Comparison of ENCODE assay signal across 32 mouse cellular contexts in the genomic region with DNA sequence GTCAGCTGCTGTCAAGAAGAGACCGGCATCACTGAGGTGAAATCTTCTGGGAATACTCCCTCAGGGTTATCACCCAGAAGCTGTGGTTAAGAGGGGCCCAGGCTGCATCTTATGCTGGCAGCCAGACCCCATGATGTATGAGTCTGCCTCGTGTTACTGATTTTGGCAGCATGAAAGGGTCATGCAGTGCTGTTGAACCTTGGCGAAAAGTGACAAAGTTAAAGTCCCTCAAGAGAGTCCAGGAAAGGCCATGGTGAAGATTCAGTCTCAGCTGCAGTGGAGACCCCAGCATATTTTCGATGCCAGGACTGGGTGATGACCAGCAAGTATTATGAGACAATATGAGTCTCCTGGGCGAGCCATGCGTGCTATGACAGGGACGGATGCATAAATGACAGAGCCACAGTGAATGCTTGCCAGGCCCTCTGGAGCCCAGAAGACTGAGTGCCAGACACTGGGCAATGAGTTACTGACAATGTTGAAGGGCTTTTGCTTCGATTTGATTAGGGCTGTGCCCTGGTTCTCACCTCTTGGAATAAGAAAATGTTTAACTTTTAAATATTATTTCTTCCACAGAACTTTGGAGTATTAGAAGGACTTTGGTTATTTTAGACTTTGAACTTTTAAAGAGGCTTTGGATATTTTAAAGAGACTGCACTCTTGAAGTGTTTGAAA. TPM values are rescaled to one million over a fixed set of nuclear protein-coding genes. Genes with fewer than 3 reads are reported as not detected.
DNase-seq lines count a peak whose midpoint lies in the region; ATAC-seq and TF ChIP-seq lines count a peak whose summit lies in the region.
"Had no signal": no experiment of that assay in that cellular context is flagged by ENCODE, and none has a peak within 500 bp of the region (broad histone marks: within the 10 kb centered on the region; RNA-seq: fewer than 3 reads in every experiment).

No protein-coding gene starts in this region.

- H3K9ac ChIP-seq in kidney, embryonic 16.5 days (replicated peaks; ENCODE audit: low read length): no peak overlapping the region
- peak overlapping the region; percentile 41; the same call in 1 of the 2 replicates for H3K9ac ChIP-seq in liver, adult 2 months (ENCODE audit: low read depth, low read length)
- H3K9ac ChIP-seq: forebrain, embryonic 13.5 days; hindbrain, embryonic 14.5 days; liver, embryonic 12.5 days; liver, postnatal 0 days; midbrain, embryonic 12.5 days; neural tube, embryonic 12.5 days had no signal

- no peak for TF ChIP-seq CTCF in kidney, adult 2 months (conservative IDR thresholded peaks at IDR 0.05; ENCODE audit: insufficient read depth, insufficient read length, low read depth, low read length)
- no peak for TF ChIP-seq CTCF in liver, adult 2 months (IDR thresholded peaks at IDR 0.05; ENCODE audit: low read depth, low read length)

- no peak for ATAC-seq in kidney, embryonic 16.5 days (ENCODE audit: low FRiP score, low TSS enrichment)
- ATAC-seq: forebrain, embryonic 13.5 days; intestine, postnatal 0 days; liver, embryonic 12.5 days; liver, postnatal 0 days had no signal

- no peaks in the 10 kb centered on the region for H3K27me3 ChIP-seq in kidney, adult 2 months (replicated peaks; ENCODE audit: control insufficient read depth, insufficient read depth, low read length)
- no peaks in the 10 kb centered on the region for H3K27me3 ChIP-seq in kidney, embryonic 16.5 days (ENCODE audit: insufficient read depth, low read length)
- H3K27me3 ChIP-seq in liver, adult 2 months (ENCODE audit: control insufficient read depth, insufficient read depth, low read length): no peaks in the 10 kb centered on the region
- H3K27me3 ChIP-seq: forebrain, embryonic 13.5 days; liver, embryonic 12.5 days; megakaryocyte, embryonic 14.5 days; midbrain, embryonic 12.5 days; neural tube, embryonic 12.5 days had no signal

- H3K9me3 ChIP-seq in kidney, embryonic 16.5 days (ENCODE audit: low read length): no peaks in the 10 kb centered on the region; the same call in 1 of the 2 replicates
- H3K9me3 ChIP-seq: forebrain, embryonic 13.5 days; G1E; liver, embryonic 12.5 days; midbrain, embryonic 12.5 days; neural tube, embryonic 12.5 days had no signal

- peak overlapping the region; percentile 82 for H3K27ac ChIP-seq in kidney, adult 2 months (ENCODE audit: insufficient read depth, low read depth, low read length)
- no peak overlapping the region for H3K27ac ChIP-seq in kidney, embryonic 16.5 days (ENCODE audit: low read length)
- H3K27ac ChIP-seq in liver, adult 2 months (replicated peaks; ENCODE audit: insufficient read depth, low read depth, low read length): peak overlapping the region; percentile 95
- H3K27ac ChIP-seq: forebrain, embryonic 13.5 days; hindbrain, embryonic 14.5 days; liver, embryonic 12.5 days; midbrain, embryonic 12.5 days; neural tube, embryonic 12.5 days had no signal

- intact Hi-C loops in heart, postnatal 25 days (cut with DNase I): no loop called here

- peak; percentile 96 for DNase-seq in heart, adult 11 months
- no peak for DNase-seq in heart, postnatal 25 days (ENCODE audit: low spot score)
- DNase-seq in kidney, adult 2 months: peak; percentile 78
- DNase-seq in liver, adult 2 months (ENCODE audit: extremely low read depth, low read depth, low spot score): peak; percentile 91
- no peak for DNase-seq in liver
- peak; percentile 34 to 41 for DNase-seq in kidney, postnatal 4 days
- DNase-seq: adrenal gland, postnatal 10 days; cerebellum, adult 9-10 months; cerebellum, postnatal 36 days; gastrocnemius, postnatal 25 days; layer of hippocampus, adult 9-11 months; liver, postnatal 0 days; lung, postnatal 4 days; right cerebral cortex, adult 18-20 months; spleen, adult 18-20 months; thymus, postnatal 14 days had no signal

- H3K79me2 ChIP-seq in liver, adult 2 months (ENCODE audit: control insufficient read depth, insufficient read depth, low read length): no peaks in the 10 kb centered on the region

- no peak for TF ChIP-seq POLR2A in kidney, adult 2 months (IDR thresholded peaks at IDR 0.05; ENCODE audit: low read depth, low read length)
- no peak for TF ChIP-seq POLR2A in liver, adult 2 months (IDR thresholded peaks at IDR 0.05; ENCODE audit: extremely low read depth, insufficient read depth, low read length)

- peaks cover 23% of the 10 kb centered on the region for H3K4me1 ChIP-seq in kidney, adult 2 months (ENCODE audit: control insufficient read depth, insufficient read depth, low read length)
- H3K4me1 ChIP-seq in kidney, embryonic 16.5 days (ENCODE audit: insufficient read depth, low read length): peaks cover 11% of the 10 kb centered on the region
- H3K4me1 ChIP-seq in liver, adult 2 months (ENCODE audit: control insufficient read depth, insufficient read depth, low read length): peaks cover 34% of the 10 kb centered on the region

- no peaks in the 10 kb centered on the region for H3K36me3 ChIP-seq in kidney, adult 2 months (ENCODE audit: control insufficient read depth, insufficient read depth, low read length)
- H3K36me3 ChIP-seq in kidney, embryonic 16.5 days (ENCODE audit: insufficient read depth, low read length): no peaks in the 10 kb centered on the region
- H3K36me3 ChIP-seq in liver, adult 2 months (ENCODE audit: control insufficient read depth, insufficient read depth, low read length): no peaks in the 10 kb centered on the region
- H3K36me3 ChIP-seq: G1E; liver, embryonic 12.5 days; midbrain, embryonic 12.5 days; neural tube, embryonic 12.5 days had no signal

- H3K4me3 ChIP-seq in kidney, adult 2 months (ENCODE audit: insufficient read depth, low read depth, low read length): no peak overlapping the region
- no peak overlapping the region for H3K4me3 ChIP-seq in kidney, embryonic 16.5 days (ENCODE audit: low read length)
- H3K4me3 ChIP-seq in liver, adult 2 months (ENCODE audit: insufficient read depth, low read depth, low read length): no peak overlapping the region
- H3K4me3 ChIP-seq: forebrain, embryonic 13.5 days; liver, embryonic 12.5 days; megakaryocyte, embryonic 14.5 days; midbrain, embryonic 12.5 days; myocyte; neural tube, embryonic 12.5 days had no signal

- WGBS in kidney, adult 2 months: 55% methylated on average over 8 of the region's 8 CpGs
- WGBS in kidney, embryonic 16.5 days: 79% methylated on average over 8 of the region's 8 CpGs
- 18% methylated on average over 8 of the region's 8 CpGs for WGBS in liver, adult 2 months

- no peak overlapping the region for H3K4me2 ChIP-seq in kidney, embryonic 16.5 days (replicated peaks; ENCODE audit: low read depth, low read length)
- H3K4me2 ChIP-seq: forebrain, embryonic 13.5 days; hindbrain, embryonic 14.5 days; liver, embryonic 12.5 days; midbrain, embryonic 12.5 days; neural tube, embryonic 12.5 days had no signal

RNA-seq across cellular contexts. Expression of gene Erp27, which starts 6.1 kb away (rescaled TPM):
- not detected for total RNA-seq in heart, postnatal 25 days (2021)
- polyA plus RNA-seq in kidney, adult 2 months (2012; rRNA removed): 0.15 TPM in 1 of 2 replicates, not detected in the other
- polyA plus RNA-seq in kidney, embryonic 16.5 days (2015; fragmentation: Nextera tagmentation; extraction: Ambion mirVana): 0.22 and 0.23 TPM in 2 replicates
- 0.40 and 1.8 TPM in 2 replicates for total RNA-seq in liver, adult 2 months (2014; rRNA removed)
- 0.37 and 0.55 TPM in 2 replicates for polyA plus RNA-seq in liver, adult 2 months (2012; rRNA removed)
- total RNA-seq: gastrocnemius, postnatal 25 days; hematopoietic stem cell, adult 5-6 weeks; midbrain, postnatal 0 days had no signal
- polyA plus RNA-seq: embryonic facial prominence, embryonic 11.5 days; G1E; hindbrain, embryonic 14.5 days; midbrain, embryonic 12.5 days; midbrain, postnatal 0 days; neural tube, embryonic 12.5 days had no signal

RNA-seq across cellular contexts. Expression of gene Pde6h, which starts 7.8 kb away (rescaled TPM):
- not detected for total RNA-seq in heart, postnatal 25 days (2021)
- 0.58 and 0.64 TPM in 2 replicates for polyA plus RNA-seq in kidney, adult 2 months (2012; rRNA removed)
- polyA plus RNA-seq in kidney, embryonic 16.5 days (2015; fragmentation: Nextera tagmentation; extraction: Ambion mirVana): 0.49 and 0.55 TPM in 2 replicates
- under 0.01 and 0.07 TPM in 2 replicates for total RNA-seq in liver, adult 2 months (2014; rRNA removed)
- 0.05 TPM in 1 of 2 replicates, not detected in the other for polyA plus RNA-seq in liver, adult 2 months (2012; rRNA removed)
- total RNA-seq: gastrocnemius, postnatal 25 days; hematopoietic stem cell, adult 5-6 weeks had no signal
- polyA plus RNA-seq: embryonic facial prominence, embryonic 11.5 days; forebrain, embryonic 13.5 days; G1E; heart, embryonic 14.5 days; limb, embryonic 11.5 days; liver, embryonic 12.5 days; midbrain, embryonic 12.5 days; neural tube, embryonic 12.5 days; stomach, embryonic 16.5 days had no signal

RNA-seq across cellular contexts. Expression of gene Arhgdib, which starts 25.8 kb away (rescaled TPM):
- 10 to 100 TPM; 26.5 to 27.8 TPM for total RNA-seq in heart, postnatal 25 days (2021)
- polyA plus RNA-seq in kidney, adult 2 months (2012; rRNA removed): 49.0 and 77.4 TPM in 2 replicates
- 67.6 and 69.5 TPM in 2 replicates for polyA plus RNA-seq in kidney, embryonic 16.5 days (2015; fragmentation: Nextera tagmentation; extraction: Ambion mirVana)
- 5.3 and 7.7 TPM in 2 replicates for total RNA-seq in liver, adult 2 months (2014; rRNA removed)
- 10.3 and 11.9 TPM in 2 replicates for polyA plus RNA-seq in liver, adult 2 months (2012; rRNA removed)

RNA-seq across cellular contexts. Expression of gene Mgp, which starts 40.2 kb away (rescaled TPM):
- total RNA-seq in heart, postnatal 25 days (2021): 100 to 1,000 TPM; 365 to 487 TPM
- 725 and 868 TPM in 2 replicates for polyA plus RNA-seq in kidney, adult 2 months (2012; rRNA removed)
- 226 and 274 TPM in 2 replicates for polyA plus RNA-seq in kidney, embryonic 16.5 days (2015; fragmentation: Nextera tagmentation; extraction: Ambion mirVana)
- 10.0 and 10.9 TPM in 2 replicates for total RNA-seq in liver, adult 2 months (2014; rRNA removed)
- 7.3 and 11.9 TPM in 2 replicates for polyA plus RNA-seq in liver, adult 2 months (2012; rRNA removed)
- total RNA-seq: hematopoietic stem cell, adult 5-6 weeks had no signal
- polyA plus RNA-seq: G1E had no signal

RNA-seq across cellular contexts. Expression of gene Art4, which starts 58.3 kb away (rescaled TPM):
- total RNA-seq in heart, postnatal 25 days (2021): 10 to 100 TPM; 16.8 to 17.8 TPM
- polyA plus RNA-seq in kidney, adult 2 months (2012; rRNA removed): 4.9 TPM in 2 replicates
- polyA plus RNA-seq in kidney, embryonic 16.5 days (2015; fragmentation: Nextera tagmentation; extraction: Ambion mirVana): 5.6 and 6.4 TPM in 2 replicates
- 1.8 and 1.9 TPM in 2 replicates for total RNA-seq in liver, adult 2 months (2014; rRNA removed)
- 0.93 and 1.1 TPM in 2 replicates for polyA plus RNA-seq in liver, adult 2 months (2012; rRNA removed)
- polyA plus RNA-seq: myocyte had no signal

Comparison
In these comparisons a context has a peak if more than half of its experiments do, and no peak if none do; other contexts are left out.
1. DNase-seq: peak in heart, adult 11 months (single experiment), kidney, adult 2 months (single experiment), liver, adult 2 months (single experiment) and kidney, postnatal 4 days (2 of 2); none in heart, postnatal 25 days (single experiment) and liver (single experiment).